Mouse (Mus musculus): Measurements from ENCODE around the gene BC049715.
"Not testable (repeated sequence)": the region's sequence is repeated elsewhere in the genome, so short reads cannot be mapped to it uniquely, and the experiment has no call there.

The BC049715 gene

GRCm38 (mm10) chr6:136850267-136850666 lies 22.8 kb downstream of the BC049715 start:
- no peak for DNase-seq (ENCODE audit: low read depth, low spot score)

GRCm38 (mm10) chr6:136852348-136852747 lies 24.9 kb downstream of the BC049715 start:
- no peak for DNase-seq (ENCODE audit: low read depth, low spot score)

GRCm38 (mm10) chr6:136852762-136853161 lies 25.3 kb downstream of the BC049715 start:
- DNase-seq (ENCODE audit: low read depth, low spot score), result no peak

GRCm38 (mm10) chr6:136854361-136854781 lies 26.9 kb downstream of the BC049715 start:
- DNase-seq (ENCODE audit: low read depth, low spot score), result peak; percentile 58

GRCm38 (mm10) chr6:136855183-136855582 lies 27.8 kb downstream of the BC049715 start:
- no peak for DNase-seq (ENCODE audit: low read depth, low spot score)

- DNase-seq (ENCODE audit: low read depth, low spot score), result peak; percentile 41
These were observed 28.7 kb downstream of the BC049715 start for GRCm38 (mm10) chr6:136856071-136856636.

- DNase-seq (ENCODE audit: low read depth, low spot score), result peak; percentile 18
These were observed 29.9 kb downstream of the BC049715 start, which contains the start of gene Art4 for GRCm38 (mm10) chr6:136857186-136857872. Gene Art4 (minus strand): TSS chr6:136857733.

GRCm38 (mm10) chr6:136857873-136858260 lies 30.4 kb downstream of the BC049715 start:
- DNase-seq (ENCODE audit: low read depth, low spot score), result no peak

GRCm38 (mm10) chr6:136858420-136858819 lies 31.0 kb downstream of the BC049715 start:
- DNase-seq (ENCODE audit: low read depth, low spot score), result no peak

GRCm38 (mm10) chr6:136861020-136861419 lies 33.6 kb downstream of the BC049715 start:
- DNase-seq (ENCODE audit: low read depth, low spot score), result peak; percentile 51

- no peak for DNase-seq (ENCODE audit: low read depth, low spot score)
These were observed 37.9 kb downstream of the BC049715 start for GRCm38 (mm10) chr6:136865360-136865759.

GRCm38 (mm10) chr6:136866150-136866549 lies 38.7 kb downstream of the BC049715 start:
- DNase-seq (ENCODE audit: low read depth, low spot score), result no peak

GRCm38 (mm10) chr6:136868921-136869320 lies 41.5 kb downstream of the BC049715 start:
- DNase-seq (ENCODE audit: low read depth, low spot score), result no peak

GRCm38 (mm10) chr6:136874599-136874998 lies 47.2 kb downstream of the BC049715 start:
- no peak for DNase-seq (ENCODE audit: low read depth, low spot score)

- no peak for DNase-seq (ENCODE audit: low read depth, low spot score)
These were observed 48.2 kb downstream of the BC049715 start, which contains the start of gene Mgp for GRCm38 (mm10) chr6:136875670-136876069. Gene Mgp (minus strand): TSS chr6:136875823.

GRCm38 (mm10) chr6:136881678-136882077 lies 54.3 kb downstream of the BC049715 start:
- DNase-seq (ENCODE audit: low read depth, low spot score), result no peak

- no peak for DNase-seq (ENCODE audit: low read depth, low spot score)
These were observed 56.0 kb downstream of the BC049715 start for GRCm38 (mm10) chr6:136883431-136883915.

- no peak for DNase-seq (ENCODE audit: low read depth, low spot score)
These were observed 56.5 kb downstream of the BC049715 start for GRCm38 (mm10) chr6:136883961-136884360.

- DNase-seq (ENCODE audit: low read depth, low spot score), result not testable (repeated sequence)
These were observed 57.3 kb downstream of the BC049715 start for GRCm38 (mm10) chr6:136884766-136885165.

GRCm38 (mm10) chr6:136887854-136888253 lies 60.4 kb downstream of the BC049715 start:
- DNase-seq (ENCODE audit: low read depth, low spot score), result no peak

GRCm38 (mm10) chr6:136889067-136889466 lies 61.6 kb downstream of the BC049715 start:
- no peak for DNase-seq (ENCODE audit: low read depth, low spot score)

GRCm38 (mm10) chr6:136889554-136889953 lies 62.1 kb downstream of the BC049715 start:
- no peak for DNase-seq (ENCODE audit: low read depth, low spot score)

Data from CD4-positive helper T cell, adult 2 months (primary cell).